Mouse (Mus musculus) forebrain, embryonic 16.5 days (tissue): ENCODE results near the gene Zfp689. TPM values are rescaled to one million over a fixed set of nuclear protein-coding genes. Genes with fewer than 3 reads are reported as not detected.
"Not testable (repeated sequence)": the region's sequence is repeated elsewhere in the genome, so short reads cannot be mapped to it uniquely, and the experiment has no call there.

Experiments
- ATAC-seq: fragments of 200-750 bp; cut with Nextera tagmentation; 2 replicates; pipeline ENCODE4 v1.8.0; 2017; ENCODE audit warnings: mild to moderate bottlenecking, moderate library complexity
- H3K27ac ChIP-seq: fragments of 300-500 bp; sonication (generic); 2 replicates; pipeline ENCODE4 v1.5.1; 2014; ENCODE audit warnings: low read length, control low read depth
- H3K27me3 ChIP-seq: fragments of 300-500 bp; sonication (generic); replicated peaks from 2 replicates; pipeline ENCODE4 v1.6.1; 2014; ENCODE audit warnings: low read length; ENCODE audit not compliant: control insufficient read depth, insufficient read depth
- H3K36me3 ChIP-seq: fragments of 300-500 bp; sonication (generic); 2 replicates; pipeline ENCODE4 v1.6.1; 2014; ENCODE audit not compliant: control insufficient read depth, insufficient read depth
- H3K4me1 ChIP-seq: fragments of 300-500 bp; sonication (generic); replicated peaks from 2 replicates; pipeline ENCODE4 v1.6.1; 2014; ENCODE audit warnings: low read length; ENCODE audit not compliant: control insufficient read depth, insufficient read depth
- H3K4me2 ChIP-seq: fragments of 300-500 bp; sonication (generic); 2 replicates; pipeline ENCODE4 v1.6.1; 2014; ENCODE audit warnings: mild to moderate bottlenecking, low read length, control low read depth
- H3K4me3 ChIP-seq: fragments of 300-500 bp; sonication (generic); replicated peaks from 2 replicates; pipeline ENCODE4 v1.5.1; 2014; ENCODE audit warnings: mild to moderate bottlenecking, low read length, control low read depth
- H3K9ac ChIP-seq: fragments of 300-500 bp; sonication (generic); replicated peaks from 2 replicates; pipeline ENCODE4 v1.6.1; 2014; ENCODE audit warnings: low read depth, low read length, control low read depth
- H3K9me3 ChIP-seq: fragments of 300-500 bp; sonication (generic); 2 replicates; pipeline ENCODE4 v1.6.1; 2016; ENCODE audit warnings: low read length; ENCODE audit not compliant: control insufficient read depth
- WGBS: fragments of 180-500 bp; shearing (Covaris S2); extraction: QIAGEN DNeasy Blood & Tissue Kit; methylation state at CpG from one replicate; pipeline ENCODE4 v1.1.7; 2014; 5-methylcytosine and 5-hydroxymethylcytosine counted together
- polyA plus RNA-seq: library from polyadenylated mRNA; unstranded; fragments of >200 nt; fragmentation: Nextera tagmentation; extraction: Ambion mirVana; gene quantifications from 2 replicates; pipeline ENCODE4 v1.2.1, GENCODE M21; 2015

Gene Zfp689
- polyA plus RNA-seq, 1 experiment from 2014 or later, result 17.7 TPM

GRCm38 (mm10) chr7:127422247-127422646, 26.7 kb downstream of the Zfp689 start:
- H3K27ac ChIP-seq, result peak overlapping the region; percentile 12; the same call in 1 of the 2 replicates
- no peaks in the 10 kb centered on the region for H3K36me3 ChIP-seq
- H3K4me1 ChIP-seq, result peaks cover 14% of the 10 kb centered on the region
- ATAC-seq, result peak; percentile 87
- H3K4me3 ChIP-seq, result peak overlapping the region; percentile 75
- no peaks in the 10 kb centered on the region for H3K9me3 ChIP-seq
- WGBS, result 1% methylated on average over 15 of the region's 15 CpGs
- peak overlapping the region; percentile 89 for H3K4me2 ChIP-seq
- peaks cover 7% of the 10 kb centered on the region for H3K27me3 ChIP-seq
- H3K9ac ChIP-seq, result peak overlapping the region; percentile 93

- Histone ChIP-seq H3K4me2 (peak within 1 kb of the TSS; percentile 89), H3K9me3 (no peaks in the 10 kb centered on the region), H3K9ac (peak within 1 kb of the TSS; percentile 93), H3K36me3 (no peaks in the 10 kb centered on the region), H3K27me3 (peaks cover 7% of the 10 kb centered on the region), H3K4me1 (peaks cover 14% of the 10 kb centered on the region), H3K27ac (peak within 1 kb of the TSS; percentile 60; the same call in 1 of the 2 replicates), H3K4me3 (peak within 1 kb of the TSS; percentile 75)
- peak; percentile 99 for ATAC-seq
- WGBS, result 1% methylated on average over 48 of the region's 48 CpGs
Observed at GRCm38 (mm10) chr7:127421388-127422191, 27.4 kb downstream of the Zfp689 start, which contains the start of gene Zfp688. Gene Zfp688 (minus strand): TSS chr7:127422068.

GRCm38 (mm10) chr7:127411418-127411817, 37.5 kb downstream of the Zfp689 start:
- Histone ChIP-seq H3K27me3 (no peaks in the 10 kb centered on the region), H3K4me2 (no peak overlapping the region), H3K4me1 (0 out of 2 replicates have a peak, but pooled peaks cover 2% of the 10 kb centered on the region), H3K36me3 (no peaks in the 10 kb centered on the region), H3K9ac (no peak overlapping the region), H3K4me3 (no peak overlapping the region), H3K27ac (no peak overlapping the region), H3K9me3 (no peaks in the 10 kb centered on the region)
- ATAC-seq, result no peak
- WGBS, result 70% methylated on average over 2 of the region's 2 CpGs

GRCm38 (mm10) chr7:127406002-127406987, 42.7 kb downstream of the Zfp689 start, which contains the start of gene Zfp764:
Gene Zfp764 (minus strand): TSS chr7:127406822.
- WGBS, result 6% methylated on average over 40 of the region's 40 CpGs
- not testable (repeated sequence) for H3K36me3 ChIP-seq, H3K4me1 ChIP-seq, H3K27me3 ChIP-seq, H3K9me3 ChIP-seq
- ATAC-seq, result peak; percentile 91
- Histone ChIP-seq H3K9ac (peak within 1 kb of the TSS; percentile 80), H3K4me3 (peak within 1 kb of the TSS; percentile 60), H3K4me2 (peak within 1 kb of the TSS; percentile 87), H3K27ac (peak within 1 kb of the TSS; percentile 60)

- H3K36me3 ChIP-seq, ATAC-seq, H3K4me2 ChIP-seq, H3K4me1 ChIP-seq, H3K9me3 ChIP-seq, H3K9ac ChIP-seq, H3K27ac ChIP-seq, H3K4me3 ChIP-seq, H3K27me3 ChIP-seq: not testable (repeated sequence)
- 94% methylated on average over 6 of the region's 6 CpGs for WGBS
Observed at GRCm38 (mm10) chr7:127404101-127404500, 44.9 kb downstream of the Zfp689 start.

- Histone ChIP-seq H3K27ac (no peak overlapping the region), H3K9ac (no peak overlapping the region), H3K36me3 (peaks cover 2% of the 10 kb centered on the region; the same call in 1 of the 2 replicates), H3K4me1 (0 out of 2 replicates have a peak, but pooled peaks cover 7% of the 10 kb centered on the region), H3K9me3 (no peaks in the 10 kb centered on the region), H3K4me2 (no peak overlapping the region), H3K4me3 (no peak overlapping the region), H3K27me3 (no peaks in the 10 kb centered on the region)
- ATAC-seq, result no peak
- WGBS, result 41% methylated on average over 2 of the region's 2 CpGs
Observed at GRCm38 (mm10) chr7:127402980-127403379, 46.0 kb downstream of the Zfp689 start.

- Histone ChIP-seq H3K9me3 (no peaks in the 10 kb centered on the region), H3K9ac (no peak overlapping the region), H3K4me2 (no peak overlapping the region), H3K27me3 (0 out of 2 replicates have a peak, but pooled peaks cover 3% of the 10 kb centered on the region), H3K4me3 (no peak overlapping the region), H3K27ac (no peak overlapping the region), H3K4me1 (no peaks in the 10 kb centered on the region), H3K36me3 (peaks cover 2% of the 10 kb centered on the region; the same call in 1 of the 2 replicates)
- ATAC-seq, result no peak
- 62% methylated on average over 3 of the region's 3 CpGs for WGBS
Observed at GRCm38 (mm10) chr7:127400355-127400754, 48.6 kb downstream of the Zfp689 start.

- peak; percentile 36; the same call in 1 of the 2 replicates for ATAC-seq
- Histone ChIP-seq H3K9ac (peak overlapping the region; percentile 91), H3K36me3 (no peaks in the 10 kb centered on the region), H3K4me2 (peak overlapping the region; percentile 86), H3K4me1 (peaks cover 16% of the 10 kb centered on the region), H3K27ac (peak overlapping the region; percentile 78), H3K9me3 (no peaks in the 10 kb centered on the region), H3K27me3 (0 out of 2 replicates have a peak, but pooled peaks cover 3% of the 10 kb centered on the region), H3K4me3 (peak overlapping the region; percentile 70)
- 22% methylated on average over 7 of the region's 7 CpGs for WGBS
Observed at GRCm38 (mm10) chr7:127393944-127394333, 55.0 kb downstream of the Zfp689 start.
